Mouse (Mus musculus) T-helper 2 cell (primary cell): ENCODE measurements around the gene Erlin1.

Experiments used
- in situ Hi-C: fragments of 300-600 bp; cut with MboI, MseI; formaldehyde crosslinking; loops from one replicate; pipeline ENCODE4 v1.15.1; 2025; ENCODE audit warnings: high pct_unique_total_duplicates

Erlin1 gene

GRCm38 (mm10) chr19:43998802-43999527 lies 70.6 kb downstream of the Erlin1 start:
- in situ Hi-C loops = loop anchor here (10.0 kb wide), 1 partner anchor 1816 kb away; the partner anchor contains the start of gene Kcnip2

- in situ Hi-C loops = loop anchor here (10.0 kb wide), 1 partner anchor 1817 kb away; the partner anchor contains the start of gene Kcnip2
These were observed 71.5 kb downstream of the Erlin1 start for GRCm38 (mm10) chr19:43998101-43998500.

DNA sequence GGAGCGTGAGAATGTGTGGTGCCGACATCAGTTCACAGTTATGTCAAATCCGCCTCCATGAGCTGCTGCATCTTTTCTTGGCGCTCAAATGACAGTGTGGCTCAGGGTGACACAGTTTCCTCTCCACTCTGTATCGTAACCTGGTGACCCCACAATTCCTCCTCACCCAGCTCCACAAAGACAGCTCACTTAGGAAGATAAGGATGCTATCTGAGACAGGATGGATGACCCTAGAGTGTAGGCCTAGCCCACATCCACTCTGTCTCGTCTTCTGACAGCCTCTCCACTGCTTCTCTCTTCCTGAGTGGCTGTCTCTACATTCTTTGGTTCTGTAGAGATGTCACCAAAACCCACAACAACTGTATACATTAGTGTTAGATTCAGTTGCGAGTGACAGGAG lies 74.2 kb downstream of the Erlin1 start:
- in situ Hi-C loops = loop anchor here (10.0 kb wide), 1 partner anchor 1819 kb away; the partner anchor contains the start of gene Kcnip2

DNA sequence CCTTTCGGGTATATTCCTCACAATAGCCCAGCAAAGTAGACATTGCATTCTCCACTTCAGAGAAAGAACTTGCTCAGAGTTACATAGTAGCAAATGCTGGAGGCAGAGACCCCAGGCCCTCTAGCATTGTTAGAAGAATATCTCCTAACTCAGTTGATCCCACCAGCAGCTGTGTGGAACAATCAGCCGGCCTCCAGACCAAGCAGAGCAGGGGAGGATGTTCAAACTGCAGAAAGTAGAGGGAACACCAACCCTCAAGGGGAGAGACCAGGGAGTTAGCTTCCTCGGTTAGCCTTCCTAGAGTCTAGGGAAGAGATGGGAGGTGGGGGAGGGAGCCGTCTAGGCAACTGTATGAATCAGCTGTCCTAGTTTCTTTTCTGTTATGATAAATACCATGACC lies 77.1 kb downstream of the Erlin1 start:
- in situ Hi-C loops = loop anchor here (10.0 kb wide), 1 partner anchor 1822 kb away; the partner anchor contains the start of gene Kcnip2

GRCm38 (mm10) chr19:43990362-43990761 lies 79.2 kb downstream of the Erlin1 start:
- in situ Hi-C loops = loop anchor here (10.0 kb wide), 1 partner anchor 1824 kb away; the partner anchor contains the start of gene Kcnip2

DNA sequence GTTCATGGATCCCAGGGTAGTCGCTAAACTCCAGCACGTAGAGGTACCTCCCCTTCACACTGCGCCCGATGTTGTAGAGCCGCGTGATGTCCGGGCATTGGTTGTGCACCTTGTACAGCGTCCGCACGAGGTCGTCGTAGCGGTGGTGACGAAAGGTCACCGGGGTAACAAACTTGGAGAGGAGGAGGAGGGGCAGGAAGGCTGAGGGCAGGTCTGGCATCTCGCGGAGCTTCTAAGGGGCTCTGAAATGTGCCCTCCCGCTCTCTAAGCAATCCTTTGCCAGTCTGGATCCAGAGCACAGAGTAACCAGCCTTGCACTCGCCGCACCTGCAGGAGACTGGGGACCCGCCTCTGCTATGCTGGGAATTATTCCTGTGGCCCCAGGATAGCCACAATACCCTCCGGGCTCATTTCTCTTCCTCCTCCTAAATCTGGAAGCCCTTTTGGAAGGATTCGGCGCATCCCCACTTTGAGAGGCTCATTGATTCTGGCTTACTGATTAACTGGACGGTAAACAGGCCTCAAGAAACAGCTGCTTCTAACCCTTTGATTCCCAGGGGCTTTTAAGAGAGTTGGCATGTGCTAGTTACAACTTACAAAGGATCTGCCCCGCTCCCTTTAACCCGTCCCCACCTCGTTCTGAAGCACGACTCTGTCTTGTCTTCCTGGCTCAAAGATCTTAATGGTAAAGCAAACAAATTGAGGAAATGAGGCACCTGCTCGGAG lies 83.4 kb downstream of the Erlin1 start, which contains the start of gene Cpn1:
Gene Cpn1 (minus strand): TSS at position 488 of the 726 bp plus-strand sequence.
- in situ Hi-C loops = no loop called here
